Mouse (Mus musculus) G1E-ER4 (cell line): ENCODE results near the gene Map4k5. TPM values are rescaled to one million over a fixed set of nuclear protein-coding genes. Genes with fewer than 3 reads are reported as not detected.

Source experiments
- GATA1 ChIP-seq: IDR thresholded peaks from one replicate; pipeline ENCODE4 v1.8.0; 2012; ENCODE audit warnings: low read length, inconsistent platforms
- polyA plus RNA-seq: library from polyadenylated mRNA; stranded (reverse); fragments of >175 nt; gene quantifications from 2 replicates; pipeline ENCODE4 v1.2.3, GENCODE M21; 2012

Gene Map4k5
- polyA plus RNA-seq = 4.9 and 9.3 TPM in 2 replicates

DNA sequence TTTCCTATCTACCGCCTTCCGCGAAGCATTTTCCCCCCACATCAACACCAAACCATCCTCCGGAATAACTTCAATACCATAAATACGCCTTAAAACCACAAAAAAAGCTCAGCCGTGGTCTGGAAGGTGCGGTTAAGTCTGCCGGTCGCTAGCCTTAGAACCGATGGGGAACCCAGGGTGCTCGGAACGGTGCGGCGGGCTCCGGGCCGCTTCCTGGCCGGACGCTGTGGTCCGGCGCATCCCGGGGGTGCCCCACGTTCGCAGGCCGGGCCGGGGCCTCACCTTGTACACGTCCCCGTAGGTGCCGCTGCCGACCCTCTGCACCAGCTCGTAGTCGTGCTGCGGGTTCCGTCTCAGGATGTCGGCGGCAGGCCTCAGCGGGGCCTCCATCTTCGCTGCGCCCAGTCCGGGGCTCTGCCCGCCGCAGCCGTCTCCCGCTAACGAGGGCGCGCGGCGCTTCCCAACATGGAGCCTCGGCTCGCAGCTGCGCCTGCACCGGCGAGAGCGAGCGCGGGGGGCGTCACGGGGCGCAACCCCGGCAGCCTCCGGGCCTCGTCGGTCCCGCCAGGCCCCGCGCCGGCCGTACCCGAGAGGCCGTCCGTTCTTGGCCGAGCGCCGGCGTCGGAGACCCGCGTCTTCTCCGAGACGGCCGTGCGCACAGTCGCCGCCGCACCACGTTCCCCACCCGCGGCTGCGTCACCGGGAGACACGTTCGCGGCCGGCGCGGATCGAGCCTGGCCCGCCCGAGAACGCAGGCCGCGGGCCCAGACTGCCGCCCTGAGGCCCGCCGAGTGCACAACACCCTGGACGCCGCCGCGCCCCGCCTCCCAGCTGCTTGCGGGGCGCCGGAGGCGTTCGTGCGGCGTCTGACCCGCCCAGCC is at the start of gene Map4k5, which contains the start of gene Atl1:
Map4k5 (minus strand) TSS at position 830 of the 881 bp plus-strand sequence.
Atl1 (plus strand) TSS at position 244 of the 881 bp plus-strand sequence.
- no peak for TF ChIP-seq GATA1

DNA sequence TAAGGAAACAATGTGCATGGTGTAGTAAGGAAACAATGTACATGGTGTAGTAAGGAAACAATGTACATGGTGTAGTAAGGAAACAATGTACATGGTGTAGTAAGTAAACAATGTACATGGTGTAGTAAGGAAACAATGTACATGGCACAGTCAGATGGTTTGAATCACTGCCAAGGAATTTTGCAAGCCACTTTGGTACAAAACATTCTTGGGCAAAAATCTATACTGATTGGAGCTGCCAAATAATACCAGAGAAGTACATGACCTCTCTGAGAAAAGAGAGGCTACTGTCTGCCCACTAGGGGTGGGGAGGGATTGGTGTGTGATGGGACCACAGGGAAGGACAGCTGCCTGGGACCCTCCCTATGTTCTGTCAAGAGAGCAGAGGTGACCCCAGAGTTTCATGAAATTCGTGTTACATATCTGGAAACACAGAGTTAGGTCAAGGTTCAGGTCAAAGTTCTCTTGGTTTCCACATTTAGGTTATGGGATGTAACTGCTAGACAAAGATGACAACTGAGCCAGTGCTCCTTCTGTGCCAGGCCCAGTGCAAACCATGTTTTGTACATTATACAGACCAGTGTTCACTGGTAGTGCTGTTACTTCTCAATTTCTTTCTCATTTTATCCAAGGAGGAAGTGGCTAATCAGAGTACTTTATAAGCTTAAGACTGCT is 48.8 kb upstream of the Map4k5 start:
- TF ChIP-seq GATA1 = no peak

DNA sequence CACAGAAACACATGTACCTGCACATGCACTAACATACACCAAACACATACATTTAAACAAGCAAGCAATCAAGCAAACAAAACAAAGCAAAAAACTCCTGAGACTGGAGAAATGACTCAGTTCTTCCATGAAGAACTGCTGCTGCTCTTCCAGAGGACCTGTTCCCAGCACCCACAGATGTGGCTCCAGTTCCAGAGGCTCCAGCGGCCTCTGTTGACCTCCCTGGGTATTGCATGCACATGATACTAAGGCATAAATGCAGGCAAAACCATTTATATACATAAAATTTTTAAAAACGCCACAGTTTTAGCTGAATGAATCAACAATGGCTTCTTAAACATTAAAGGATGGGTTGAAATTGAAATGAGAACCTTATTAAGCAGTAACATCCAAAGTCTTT is 46.3 kb upstream of the Map4k5 start:
- no peak for TF ChIP-seq GATA1

DNA sequence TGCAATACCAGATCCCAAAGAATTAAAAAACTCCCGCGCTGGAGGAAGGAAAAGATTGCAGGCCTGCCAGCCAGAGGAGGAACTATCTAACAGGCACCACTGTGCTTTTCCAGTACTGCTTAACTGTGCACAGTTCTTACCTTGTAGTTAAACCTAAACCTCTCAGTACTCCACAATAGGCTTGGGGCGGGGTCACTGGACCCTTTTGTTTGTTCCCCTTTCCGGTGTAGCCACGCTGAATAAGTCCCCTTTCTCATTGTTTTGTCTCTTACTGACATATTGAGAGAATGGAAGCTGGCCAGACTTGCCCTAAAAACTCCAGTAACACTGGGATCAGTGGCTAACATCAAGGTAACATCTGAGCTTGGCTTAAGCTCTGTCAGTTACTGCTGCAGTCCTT is 44.7 kb upstream of the Map4k5 start:
- no peak for TF ChIP-seq GATA1

DNA sequence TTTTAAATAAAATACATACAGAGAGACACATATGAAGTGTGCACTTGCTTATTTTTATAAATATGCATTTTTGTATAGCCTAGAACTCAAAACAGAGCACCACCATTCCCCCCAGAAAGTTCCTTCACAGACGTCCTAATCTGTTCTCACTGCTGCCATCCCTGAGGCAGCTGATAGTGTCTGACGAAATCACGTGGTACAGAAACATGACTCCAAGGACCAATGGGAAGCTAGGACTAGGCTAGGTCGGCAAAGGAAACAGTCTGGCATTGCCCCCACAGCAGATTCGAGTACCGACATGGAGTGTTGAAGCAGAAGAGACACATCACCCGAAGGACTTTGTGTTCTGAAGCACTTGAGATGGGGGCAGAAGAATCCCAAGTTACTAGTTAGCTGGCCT is 33.7 kb upstream of the Map4k5 start:
- TF ChIP-seq GATA1 = no peak

DNA sequence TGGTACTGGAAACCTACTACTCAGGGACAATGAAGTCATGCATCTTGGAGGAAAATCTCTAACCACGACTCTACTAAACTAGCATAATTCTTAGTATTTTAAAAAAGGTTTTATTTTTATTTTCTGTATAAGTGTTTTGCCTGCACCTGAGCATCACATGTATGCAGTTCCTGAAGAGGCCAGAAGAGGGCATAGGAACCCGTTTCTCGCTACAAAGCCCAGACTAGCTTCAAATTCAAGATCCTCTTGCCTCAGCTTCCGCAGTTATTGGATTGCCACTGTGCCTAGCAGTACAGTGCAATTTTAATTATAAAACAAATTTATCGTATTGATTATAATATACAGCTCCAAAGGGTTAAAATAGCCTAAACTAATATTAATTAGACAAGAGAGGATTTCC is 31.0 kb upstream of the Map4k5 start:
- no peak for TF ChIP-seq GATA1

DNA sequence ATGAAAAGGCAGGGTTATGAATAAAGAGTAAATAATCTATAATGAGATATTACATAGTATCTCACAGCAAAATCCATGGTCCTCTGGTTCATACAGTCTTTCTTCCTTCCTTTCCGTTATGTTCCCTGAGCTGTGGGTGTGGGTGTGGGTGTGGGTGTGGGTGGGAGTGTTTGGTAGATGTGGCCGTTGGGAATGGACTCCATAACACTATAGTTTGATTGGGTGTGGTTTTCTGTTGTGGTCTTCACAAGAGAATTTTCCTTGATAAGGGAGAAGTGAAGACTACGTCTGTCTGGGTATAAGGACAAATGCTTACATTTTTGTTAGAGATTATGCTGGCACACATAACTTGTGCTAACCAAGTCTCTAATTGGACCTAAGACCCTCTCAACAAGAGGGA is 30.6 kb upstream of the Map4k5 start:
- TF ChIP-seq GATA1 = no peak

DNA sequence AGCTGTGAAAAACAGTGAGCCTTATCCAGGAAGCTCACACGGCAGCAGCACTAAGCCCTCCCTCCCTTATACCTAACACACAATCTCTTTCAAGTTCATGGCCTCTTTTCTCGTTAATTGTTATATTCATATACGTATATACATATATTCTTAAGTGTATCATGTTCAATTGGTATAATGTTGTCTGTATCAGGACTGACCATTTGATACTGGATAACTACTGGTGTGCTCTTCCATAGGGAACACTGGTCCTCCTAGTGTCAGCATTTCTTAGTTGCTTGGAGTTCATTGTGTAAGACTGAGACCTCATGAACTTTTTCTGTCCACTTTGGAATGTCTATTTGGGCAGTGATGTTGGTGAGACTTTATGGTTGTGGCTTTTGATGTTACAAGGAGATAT is 30.1 kb upstream of the Map4k5 start:
- TF ChIP-seq GATA1 = no peak

DNA sequence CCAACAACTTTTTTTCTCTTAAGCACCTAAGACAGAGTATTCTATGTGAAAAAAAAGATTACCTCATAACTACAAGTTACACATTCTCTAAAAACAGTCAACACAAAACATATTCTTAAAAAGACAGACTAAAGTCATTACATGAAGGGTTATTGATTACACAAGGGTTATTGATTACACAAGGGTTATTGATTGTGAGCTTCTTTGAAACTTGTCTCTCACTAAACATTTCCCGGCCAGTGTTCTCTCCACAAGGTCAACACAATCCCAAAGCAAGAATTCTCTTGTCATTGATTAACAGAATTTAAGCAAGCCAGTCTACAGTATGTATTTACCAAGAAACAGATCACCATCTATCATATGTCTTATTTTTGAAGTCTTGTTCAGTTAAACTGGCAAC is 29.1 kb upstream of the Map4k5 start:
- TF ChIP-seq GATA1 = no peak

DNA sequence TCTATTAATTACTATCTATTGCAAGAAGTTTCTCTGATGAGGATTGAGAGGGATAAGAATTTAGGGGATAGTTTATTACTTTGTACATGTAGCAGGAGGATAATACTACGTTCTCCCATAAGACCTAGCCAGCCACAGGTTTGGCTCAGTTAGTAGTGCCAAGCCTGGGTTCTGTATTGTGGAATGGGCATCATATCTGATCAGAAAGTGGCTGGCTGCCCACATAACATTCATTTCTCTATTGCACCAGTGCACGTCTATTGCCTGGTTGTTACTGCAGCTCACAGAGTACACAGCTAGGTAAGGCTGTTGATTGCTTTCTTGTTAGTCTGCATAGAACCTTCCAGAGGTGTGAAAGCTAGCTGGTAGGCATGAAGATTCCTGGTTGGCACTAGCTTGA is 24.9 kb upstream of the Map4k5 start:
- no peak for TF ChIP-seq GATA1

DNA sequence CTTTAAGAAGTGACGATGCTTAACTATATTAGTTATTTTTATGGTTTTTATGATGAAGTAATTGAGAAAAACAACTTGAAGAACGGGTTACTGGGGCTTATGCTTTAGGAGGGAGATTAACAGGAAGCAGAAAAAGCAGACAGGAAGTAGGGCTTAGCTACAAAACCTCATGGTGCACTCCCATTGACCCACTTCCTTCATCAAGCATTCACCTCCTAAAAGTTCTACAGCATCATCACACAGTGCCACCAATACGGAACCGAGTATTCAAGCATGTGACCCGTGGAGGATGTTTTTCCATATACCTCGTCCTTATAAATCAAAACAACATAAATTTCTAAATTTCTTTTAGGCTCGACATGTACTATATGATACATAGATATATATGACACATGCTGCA is 19.7 kb upstream of the Map4k5 start:
- TF ChIP-seq GATA1 = no peak

DNA sequence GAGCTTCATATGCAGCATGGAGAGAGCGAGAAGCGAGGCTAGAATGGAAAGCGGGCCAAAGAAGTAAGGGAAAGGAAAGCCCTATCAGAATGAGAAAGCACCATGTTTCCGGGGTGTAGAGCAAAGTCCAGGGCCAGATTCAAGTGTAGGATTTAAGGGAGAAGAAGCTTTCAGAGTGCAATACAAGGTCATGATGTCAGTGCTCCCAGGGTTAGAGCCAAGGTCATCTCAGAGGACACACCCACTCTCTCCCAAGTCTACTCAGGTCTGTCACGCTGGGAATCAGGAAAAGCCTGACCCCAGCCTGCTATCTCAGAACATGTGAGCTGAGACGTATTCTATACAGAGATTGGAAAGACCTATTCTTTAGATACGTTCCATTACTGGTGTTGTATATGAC is 18.9 kb upstream of the Map4k5 start:
- TF ChIP-seq GATA1 = no peak

DNA sequence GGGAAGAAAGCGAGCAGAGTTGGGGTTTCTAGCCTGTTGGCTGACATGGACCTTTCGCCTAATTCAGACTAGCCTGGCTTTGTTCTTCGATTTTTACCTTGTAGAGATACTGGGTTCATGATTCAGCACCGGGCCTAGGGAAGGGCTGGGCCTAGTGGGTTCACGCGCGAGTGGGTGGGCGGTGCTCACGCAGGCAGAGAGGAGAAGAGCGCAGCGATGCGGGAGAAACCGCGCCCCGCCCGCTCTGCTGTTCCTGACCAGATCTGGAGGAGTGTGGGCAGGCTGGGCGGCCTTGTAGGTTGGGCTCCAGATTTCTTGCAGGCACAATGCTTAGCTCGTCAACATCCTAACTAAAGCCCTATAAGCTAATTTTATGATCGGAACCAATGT is 15.5 kb upstream of the Map4k5 start:
- TF ChIP-seq GATA1 = no peak

DNA sequence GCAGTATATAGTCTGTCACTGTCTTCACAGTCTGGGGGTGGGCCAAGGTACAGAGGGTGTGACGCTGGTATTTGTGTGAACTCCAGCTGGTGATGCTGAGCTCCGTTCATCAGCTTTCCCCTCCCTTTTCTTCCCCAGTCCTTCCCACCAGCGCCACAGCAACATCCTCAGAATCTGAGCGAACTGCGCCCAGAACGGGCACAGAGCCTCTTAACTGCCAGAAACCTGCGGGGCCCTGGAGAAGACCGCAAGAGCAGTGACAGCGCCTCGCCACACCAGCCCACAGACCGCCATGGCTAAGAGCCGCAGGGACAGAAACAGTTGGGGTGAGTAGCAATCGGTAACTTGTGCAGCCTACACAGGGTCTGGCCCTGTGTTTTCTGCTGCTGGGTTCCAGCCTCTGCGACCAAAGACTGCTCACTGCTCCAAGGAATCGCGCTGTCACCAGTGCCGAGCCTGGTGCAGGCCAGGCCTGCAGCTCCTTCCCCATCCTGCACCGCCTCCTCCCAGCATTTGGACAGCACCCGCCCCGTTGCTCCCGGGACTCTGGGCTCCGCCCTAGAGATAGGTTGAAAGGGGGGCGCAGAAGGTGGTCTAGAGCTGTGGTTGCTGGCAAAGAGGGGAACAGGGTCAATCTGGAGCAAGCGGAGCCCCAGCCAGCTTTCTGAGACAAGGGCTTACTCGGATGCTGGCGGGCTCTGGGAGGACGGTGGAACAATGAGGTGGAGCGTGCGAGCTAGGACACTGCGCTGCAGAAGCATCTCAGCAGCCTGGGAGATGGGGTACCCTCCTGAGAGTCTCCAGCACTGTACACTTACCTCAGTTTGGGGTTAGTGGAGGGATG is 14.9 kb upstream of the Map4k5 start:
- no peak for TF ChIP-seq GATA1

DNA sequence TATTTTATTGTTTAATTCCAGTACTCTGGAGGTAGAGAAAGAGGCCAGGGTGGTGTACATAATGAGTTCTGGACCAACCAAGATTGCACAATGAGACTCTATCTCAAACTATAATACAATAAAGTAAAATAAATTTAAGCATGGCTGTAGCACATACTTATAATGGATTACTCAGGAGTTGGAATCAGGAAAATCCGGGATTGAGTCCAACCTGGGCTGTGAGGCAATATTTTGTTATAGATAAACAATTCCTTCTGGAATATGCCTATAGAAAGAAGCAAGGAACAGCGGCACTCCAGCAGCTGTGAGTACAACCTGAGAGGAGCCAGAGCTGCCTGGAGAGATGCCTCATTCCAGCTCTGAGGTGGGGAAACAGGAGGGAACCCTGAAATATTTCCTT is 12.0 kb upstream of the Map4k5 start:
- TF ChIP-seq GATA1 = no peak

DNA sequence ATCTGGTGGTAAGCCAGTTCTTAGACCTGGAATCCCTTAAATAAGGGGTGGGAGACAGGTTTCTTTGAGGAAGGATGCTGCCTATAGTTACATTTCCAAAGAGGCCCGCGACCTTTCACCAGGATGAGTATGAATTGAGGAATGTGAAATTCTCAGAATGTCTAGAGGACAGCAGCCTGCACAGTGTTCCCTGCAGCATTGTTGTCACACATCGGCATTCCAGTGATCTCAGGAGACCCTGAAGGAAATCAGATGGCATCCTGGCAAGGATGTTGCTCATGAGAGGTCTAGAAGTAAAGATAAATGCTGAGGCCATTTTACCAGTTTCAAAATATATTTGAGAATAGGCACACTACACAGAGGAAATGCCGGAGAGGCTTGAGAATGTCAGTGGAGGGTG is 5.1 kb upstream of the Map4k5 start:
- TF ChIP-seq GATA1 = no peak
